Mouse (Mus musculus): ENCODE results near the gene Zfp143.

DNA sequence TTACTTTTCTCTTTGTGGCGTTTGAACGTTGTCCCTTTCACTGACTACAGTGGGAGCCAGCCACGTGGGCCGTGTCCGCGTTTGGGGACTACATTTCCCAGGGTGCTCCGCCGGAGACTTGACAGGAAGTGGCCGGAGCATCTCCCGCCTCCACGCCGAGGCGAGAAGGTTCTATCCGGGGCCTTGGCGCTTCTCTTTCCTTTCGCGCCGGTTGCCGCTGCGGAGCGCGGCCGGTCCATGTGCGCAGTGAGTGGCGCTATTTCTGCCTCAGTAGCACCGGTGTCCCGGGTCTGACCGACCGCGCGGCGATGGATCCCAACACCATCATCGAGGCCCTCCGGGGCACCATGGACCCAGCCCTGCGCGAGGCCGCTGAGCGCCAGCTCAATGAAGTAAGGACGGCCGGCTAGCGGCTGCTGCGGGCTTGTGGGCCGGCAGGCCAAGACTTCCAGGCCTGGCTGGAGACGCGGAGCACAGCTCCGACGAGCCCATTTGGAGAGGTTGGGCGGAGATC, 42.8 kb upstream of the Zfp143 start, which contains the start of gene Ipo7:
- no peak for TF ChIP-seq CTCF (IDR thresholded peaks at IDR 0.05; ENCODE audit: low read depth, low read length)
- peak; percentile 84 for TF ChIP-seq POLR2A (IDR thresholded peaks at IDR 0.05; ENCODE audit: extremely low read depth, insufficient read depth, low read length)
